Mouse (Mus musculus) inflammation-experienced regulatory T-cells, adult 6 months (primary cell): Measurements from ENCODE around the gene Gtsf1l. TPM values are rescaled to one million over a fixed set of nuclear protein-coding genes. Genes with fewer than 3 reads are reported as not detected.

Source experiments
- ATAC-seq: one replicate; pipeline ENCODE4 v1.8.0; 2017
- polyA plus RNA-seq, 3 experiments: library from polyadenylated mRNA; unstranded; fragments of 100-300 nt; shearing (Covaris generic); gene quantifications; one replicate each; pipeline ENCODE4 v1.2.1; 2017

The Gtsf1l gene
- not detected for polyA plus RNA-seq

- no peak for ATAC-seq
Observed at GRCm38 (mm10) chr2:163087728-163088127, at the start of gene Gtsf1l. Gtsf1l (minus strand) TSS chr2:163087855.

GRCm38 (mm10) chr2:163136996-163137395 lies 49.3 kb upstream of the Gtsf1l start:
- no peak for ATAC-seq

GRCm38 (mm10) chr2:163135931-163136330 lies 48.3 kb upstream of the Gtsf1l start:
- ATAC-seq, result no peak

GRCm38 (mm10) chr2:163132314-163132713 lies 44.7 kb upstream of the Gtsf1l start:
- no peak for ATAC-seq

- ATAC-seq, result peak; percentile 73
Observed at GRCm38 (mm10) chr2:163130837-163131236, 43.2 kb upstream of the Gtsf1l start.

- ATAC-seq, result peak; percentile 55
Observed at GRCm38 (mm10) chr2:163123496-163123895, 35.8 kb upstream of the Gtsf1l start.

- ATAC-seq, result no peak
Observed at GRCm38 (mm10) chr2:163122319-163122718, 34.7 kb upstream of the Gtsf1l start.

- peak; percentile 69 for ATAC-seq
Observed at GRCm38 (mm10) chr2:163121353-163121660, 33.7 kb upstream of the Gtsf1l start.

GRCm38 (mm10) chr2:163120626-163121352 lies 33.1 kb upstream of the Gtsf1l start:
- peak; percentile 52 for ATAC-seq

- ATAC-seq, result peak; percentile 75
Observed at GRCm38 (mm10) chr2:163111413-163112201, 24.0 kb upstream of the Gtsf1l start.

GRCm38 (mm10) chr2:163110706-163111105 lies 23.1 kb upstream of the Gtsf1l start:
- no peak for ATAC-seq

- no peak for ATAC-seq
Observed at GRCm38 (mm10) chr2:163108385-163108784, 20.7 kb upstream of the Gtsf1l start.

GRCm38 (mm10) chr2:163104086-163104770 lies 16.6 kb upstream of the Gtsf1l start:
- ATAC-seq, result no peak

- peak; percentile 97 for ATAC-seq
Observed at GRCm38 (mm10) chr2:163102900-163103653, 15.4 kb upstream of the Gtsf1l start.

GRCm38 (mm10) chr2:163102216-163102615 lies 14.6 kb upstream of the Gtsf1l start:
- ATAC-seq, result no peak

- ATAC-seq, result no peak
Observed at GRCm38 (mm10) chr2:163101646-163102203, 14.1 kb upstream of the Gtsf1l start.

GRCm38 (mm10) chr2:163100551-163100950 lies 12.9 kb upstream of the Gtsf1l start:
- ATAC-seq, result no peak

- ATAC-seq, result no peak
Observed at GRCm38 (mm10) chr2:163099919-163100318, 12.3 kb upstream of the Gtsf1l start.

- no peak for ATAC-seq
Observed at GRCm38 (mm10) chr2:163095784-163096183, 8.1 kb upstream of the Gtsf1l start.

GRCm38 (mm10) chr2:163094909-163095308 lies 7.3 kb upstream of the Gtsf1l start:
- ATAC-seq, result no peak

- ATAC-seq, result no peak
Observed at GRCm38 (mm10) chr2:163089475-163090123, 1.9 kb upstream of the Gtsf1l start.

GRCm38 (mm10) chr2:163086561-163086960 lies 1.1 kb downstream of the Gtsf1l start:
- ATAC-seq, result no peak
